In genomic region chr7:29490704-29491470, GRCm38 (mm10) we compare ENCODE assay signal across 7 mouse cellular contexts. TPM values are rescaled to one million over a fixed set of nuclear protein-coding genes. Genes with fewer than 3 reads are reported as not detected.
DNase-seq lines count a peak whose midpoint lies in the region; ATAC-seq lines count a peak whose summit lies in the region.

No protein-coding gene starts in this region.

- H3K9me3 ChIP-seq in lung, embryonic 16.5 days (ENCODE audit: control insufficient read depth, low read length) = no peaks in the 10 kb centered on the region

- no peak overlapping the region for H3K4me3 ChIP-seq in lung, embryonic 16.5 days (ENCODE audit: low read length)

- 58% methylated on average over 8 of the region's 8 CpGs for WGBS in lung, embryonic 16.5 days

- peaks cover 41% of the 10 kb centered on the region for H3K4me1 ChIP-seq in lung, embryonic 16.5 days (replicated peaks; ENCODE audit: control insufficient read depth, insufficient read depth, low read length)

- ATAC-seq in lung, embryonic 16.5 days (ENCODE audit: low read depth) = no peak

- H3K9ac ChIP-seq in lung, embryonic 16.5 days (ENCODE audit: low read length) = no peak overlapping the region

- peak overlapping the region; percentile 83 for H3K27ac ChIP-seq in lung, embryonic 16.5 days (ENCODE audit: low read length)

- peak; percentile 77 for DNase-seq in 3134 (ENCODE audit: extremely low read depth, insufficient read length, low spot score)
- peak; percentile 81 for DNase-seq in 3T3-L1 (ENCODE audit: low read depth, low spot score)
- peak; percentile 68 to 72 for DNase-seq in cerebellum, postnatal 10 days
- no peak for DNase-seq in c-Kit-positive CD71-positive TER-119-positive erythroid progenitor cells, embryonic 14.5 days (ENCODE audit: low spot score)
- DNase-seq in right cerebral cortex, postnatal 4 days = no peak
- no peak for DNase-seq in adrenal gland, postnatal 14 days

- H3K36me3 ChIP-seq in lung, embryonic 16.5 days (ENCODE audit: control insufficient read depth, insufficient read depth, low read length) = peaks cover 4% of the 10 kb centered on the region; the same call in 1 of the 2 replicates

- no peak overlapping the region for H3K4me2 ChIP-seq in lung, embryonic 16.5 days (ENCODE audit: low read depth, low read length)

- H3K27me3 ChIP-seq in lung, embryonic 16.5 days (ENCODE audit: control insufficient read depth, insufficient read depth, low read depth, low read length) = no peaks in the 10 kb centered on the region

RNA-seq across cellular contexts. Expression of gene Sipa1l3, which starts 27.6 kb away (rescaled TPM):
- 21.6 and 21.8 TPM in 2 replicates for polyA plus RNA-seq in lung, embryonic 16.5 days (2015; fragmentation: Nextera tagmentation; extraction: Ambion mirVana)
- 29.2 and 30.5 TPM in 2 replicates for total RNA-seq in adrenal gland, postnatal 14 days (2021)

Comparison
In these comparisons a context has a peak if more than half of its experiments do, and no peak if none do; other contexts are left out.
1. DNase-seq: peak in 3134 (single experiment), 3T3-L1 (single experiment) and cerebellum, postnatal 10 days (2 of 2); none in c-Kit-positive CD71-positive TER-119-positive erythroid progenitor cells, embryonic 14.5 days (single experiment), right cerebral cortex, postnatal 4 days (single experiment) and adrenal gland, postnatal 14 days (single experiment).